7 mouse cellular contexts compared by ENCODE assay signal in genomic region chr19:53588968-53589367, GRCm38 (mm10). TPM values are rescaled to one million over a fixed set of nuclear protein-coding genes. Genes with fewer than 3 reads are reported as not detected.
DNase-seq lines count a peak whose midpoint lies in the region; ATAC-seq lines count a peak whose summit lies in the region.
"Not testable (repeated sequence)": the region's sequence is repeated elsewhere in the genome, so short reads cannot be mapped to it uniquely, and the experiment has no call there.

Gene Nutf2-ps1, minus strand, starts transcription at chr19:53589068.

- H3K27me3 ChIP-seq in forebrain, embryonic 10.5 days (ENCODE audit: poor library complexity, severe bottlenecking); hindbrain, embryonic 13.5 days; liver, embryonic 13.5 days; midbrain, embryonic 16.5 days (ENCODE audit: control insufficient read depth, insufficient read depth, low read depth, low read length): not testable (repeated sequence)

- not testable (repeated sequence) for H3K4me1 ChIP-seq in forebrain, embryonic 10.5 days; hindbrain, embryonic 13.5 days (replicated peaks); liver, embryonic 13.5 days (replicated peaks); midbrain, embryonic 16.5 days (ENCODE audit: control insufficient read depth, insufficient read depth, low read length)

- not testable (repeated sequence) for H3K36me3 ChIP-seq in forebrain, embryonic 10.5 days (replicated peaks); hindbrain, embryonic 13.5 days; liver, embryonic 13.5 days; midbrain, embryonic 16.5 days (ENCODE audit: control insufficient read depth, insufficient read depth, low read length)

- DNase-seq in adrenal gland, postnatal 14 days; forebrain, embryonic 10.5 days (ENCODE audit: extremely low spot score, low spot score); heart, adult 18-20 months; layer of hippocampus, postnatal 14 days (ENCODE audit: low spot score in 2 of 2); liver, embryonic 13.5 days: not testable (repeated sequence)

- not testable (repeated sequence) for H3K4me3 ChIP-seq in forebrain, embryonic 10.5 days; hindbrain, embryonic 13.5 days; liver, embryonic 13.5 days (replicated peaks); midbrain, embryonic 16.5 days (ENCODE audit: low read depth, low read length)

- not testable (repeated sequence) for H3K4me2 ChIP-seq in hindbrain, embryonic 13.5 days; liver, embryonic 13.5 days; midbrain, embryonic 16.5 days (ENCODE audit: low read length)

- peaks cover 28% of the 10 kb centered on the region for H3K9me3 ChIP-seq in forebrain, embryonic 10.5 days
- H3K9me3 ChIP-seq in hindbrain, embryonic 13.5 days, result peaks cover 20% of the 10 kb centered on the region
- H3K9me3 ChIP-seq in liver, embryonic 13.5 days (replicated peaks), result peaks cover 12% of the 10 kb centered on the region
- H3K9me3 ChIP-seq in midbrain, embryonic 16.5 days (replicated peaks; ENCODE audit: control insufficient read depth, low read length, poor library complexity, severe bottlenecking), result not testable (repeated sequence)

- H3K27ac ChIP-seq in forebrain, embryonic 10.5 days; hindbrain, embryonic 13.5 days; liver, embryonic 13.5 days; midbrain, embryonic 16.5 days (ENCODE audit: low read length): not testable (repeated sequence)

- whole genome bisulfite sequencing in forebrain, embryonic 10.5 days, result 90% methylated on average over 7 of the region's 7 CpGs
- 96% methylated on average over 7 of the region's 7 CpGs for WGBS in hindbrain, embryonic 13.5 days
- 92% methylated on average over 7 of the region's 7 CpGs for WGBS in liver, embryonic 13.5 days (ENCODE audit: insufficient replicate concordance)
- WGBS in midbrain, embryonic 16.5 days, result 95% methylated on average over 7 of the region's 7 CpGs

- H3K9ac ChIP-seq in hindbrain, embryonic 13.5 days; liver, embryonic 13.5 days; midbrain, embryonic 16.5 days (ENCODE audit: low read depth, low read length): not testable (repeated sequence)

- ATAC-seq in hindbrain, embryonic 13.5 days (ENCODE audit: low FRiP score); liver, embryonic 13.5 days (ENCODE audit: low read depth); midbrain, embryonic 16.5 days: not testable (repeated sequence)

RNA-seq across cellular contexts. Expression of gene Nutf2-ps1, which starts in this region (rescaled TPM):
- total RNA-seq in adrenal gland, postnatal 14 days (2021), result 80.2 and 97.3 TPM in 2 replicates
- 635 and 662 TPM in 2 replicates for polyA plus RNA-seq in forebrain, embryonic 10.5 days (2016; fragmentation: Nextera tagmentation; extraction: Ambion mirVana)
- total RNA-seq in heart, adult 18-20 months (2021), result 10 to 100 TPM; 61.0 to 86.5 TPM
- polyA plus RNA-seq in hindbrain, embryonic 13.5 days (2015; fragmentation: Nextera tagmentation; extraction: Ambion mirVana), result 283 and 310 TPM in 2 replicates
- 10 to 100 TPM; 29.8 to 45.3 TPM for total RNA-seq in layer of hippocampus, postnatal 14 days (2021)
- polyA plus RNA-seq in liver, embryonic 13.5 days (2015; fragmentation: Nextera tagmentation; extraction: Ambion mirVana), result 256 and 281 TPM in 2 replicates
- polyA plus RNA-seq in midbrain, embryonic 16.5 days (2015; fragmentation: Nextera tagmentation; extraction: Ambion mirVana), result 212 and 234 TPM in 2 replicates
